Mouse (Mus musculus) testis, adult 2 months (tissue): Measurements from ENCODE around the gene Dnpep.

Source experiments
- CTCF ChIP-seq: fragments of 200-500 bp; IDR thresholded peaks from 2 replicates; pipeline ENCODE4 v1.5.1; 2012; ENCODE audit warnings: low read depth, mild to moderate bottlenecking, inconsistent platforms, low read length, moderate library complexity; ENCODE audit not compliant: control insufficient read depth, insufficient read depth, insufficient replicate concordance
- POLR2A ChIP-seq: fragments of 200-500 bp; IDR thresholded peaks from 2 replicates; pipeline ENCODE4 v1.6.1; 2012; ENCODE audit warnings: low read depth, mild to moderate bottlenecking, inconsistent platforms, low read length, moderate library complexity; ENCODE audit not compliant: control insufficient read depth

DNA sequence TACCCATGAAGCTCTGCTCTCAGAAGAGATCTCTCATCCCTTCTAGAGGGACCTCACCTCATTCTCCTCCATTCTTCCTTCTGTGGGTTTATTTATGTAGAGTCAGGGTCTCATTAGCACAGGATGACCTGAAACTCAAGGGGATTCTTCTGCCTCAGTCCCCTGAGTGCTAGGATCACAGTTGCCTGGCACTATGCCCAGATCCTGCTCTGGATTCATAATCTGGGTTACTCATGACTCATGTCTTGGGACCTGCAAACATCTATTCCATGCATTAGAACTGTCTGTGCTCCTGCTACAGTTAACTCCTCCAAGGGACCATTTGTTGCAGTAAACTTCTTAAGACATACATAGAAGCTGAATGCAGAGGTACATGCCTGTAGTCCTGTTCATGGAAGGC, 56.5 kb downstream of the Dnpep start:
- TF ChIP-seq CTCF (no peak), POLR2A (no peak)
